Mouse (Mus musculus) intestine, postnatal 0 days (tissue): ENCODE results near the gene Mcur1. TPM values are rescaled to one million over a fixed set of nuclear protein-coding genes. Genes with fewer than 3 reads are reported as not detected.

Experiments
- ATAC-seq: fragments of 200-750 bp; cut with Nextera tagmentation; 2 replicates; pipeline ENCODE4 v1.8.0; 2017; ENCODE audit warnings: mild to moderate bottlenecking, moderate TSS enrichment, moderate library complexity
- H3K27ac ChIP-seq: fragments of 300-500 bp; sonication (generic); 2 replicates; pipeline ENCODE4 v1.5.1; 2014; ENCODE audit warnings: mild to moderate bottlenecking, low read depth, low read length, moderate library complexity
- H3K27me3 ChIP-seq: fragments of 300-500 bp; sonication (generic); replicated peaks from 2 replicates; pipeline ENCODE4 v1.6.1; 2014; ENCODE audit warnings: low read length, mixed read lengths; ENCODE audit not compliant: control insufficient read depth, insufficient read depth
- H3K36me3 ChIP-seq: fragments of 300-500 bp; sonication (generic); 2 replicates; pipeline ENCODE4 v1.6.1; 2014; ENCODE audit warnings: mild to moderate bottlenecking, moderate library complexity; ENCODE audit not compliant: control insufficient read depth, insufficient read depth
- H3K4me1 ChIP-seq: fragments of 300-500 bp; sonication (generic); replicated peaks from 2 replicates; pipeline ENCODE4 v1.6.1; 2014; ENCODE audit warnings: antibody characterized with exemption, low read length, mixed read lengths; ENCODE audit not compliant: control insufficient read depth, insufficient read depth
- H3K4me2 ChIP-seq: fragments of 300-500 bp; sonication (generic); replicated peaks from 2 replicates; pipeline ENCODE4 v1.6.1; 2014; ENCODE audit warnings: low read depth, mild to moderate bottlenecking, moderate library complexity
- H3K4me3 ChIP-seq: fragments of 300-500 bp; sonication (generic); 2 replicates; pipeline ENCODE4 v1.5.1; 2014; ENCODE audit warnings: low read depth, low read length
- H3K9ac ChIP-seq: fragments of 300-500 bp; sonication (generic); 2 replicates; pipeline ENCODE4 v1.6.1; 2014; ENCODE audit warnings: mild to moderate bottlenecking, low read depth, low read length
- H3K9me3 ChIP-seq: fragments of 300-500 bp; sonication (generic); 2 replicates; pipeline ENCODE4 v1.6.1; 2016; ENCODE audit warnings: mixed run types; ENCODE audit not compliant: control insufficient read depth
- CTCF ChIP-seq: sonication (generic); IDR thresholded peaks from 2 replicates; pipeline ENCODE4 v1.5.1; 2016; ENCODE audit warnings: low read depth, mild to moderate bottlenecking, control low read depth, antibody characterized with exemption, moderate library complexity
- WGBS: fragments of 180-500 bp; shearing (Covaris S2); extraction: QIAGEN DNeasy Blood & Tissue Kit; methylation state at CpG from one replicate; pipeline ENCODE4 v1.1.7; 2014; 5-methylcytosine and 5-hydroxymethylcytosine counted together
- polyA plus RNA-seq: library from polyadenylated mRNA; unstranded; fragments of >200 nt; fragmentation: Nextera tagmentation; extraction: Ambion mirVana; gene quantifications from 2 replicates; pipeline ENCODE4 v1.2.1, GENCODE M21; 2015

Gene Mcur1
- polyA plus RNA-seq, 1 experiment from 2014 or later = 15.4 TPM

DNA sequence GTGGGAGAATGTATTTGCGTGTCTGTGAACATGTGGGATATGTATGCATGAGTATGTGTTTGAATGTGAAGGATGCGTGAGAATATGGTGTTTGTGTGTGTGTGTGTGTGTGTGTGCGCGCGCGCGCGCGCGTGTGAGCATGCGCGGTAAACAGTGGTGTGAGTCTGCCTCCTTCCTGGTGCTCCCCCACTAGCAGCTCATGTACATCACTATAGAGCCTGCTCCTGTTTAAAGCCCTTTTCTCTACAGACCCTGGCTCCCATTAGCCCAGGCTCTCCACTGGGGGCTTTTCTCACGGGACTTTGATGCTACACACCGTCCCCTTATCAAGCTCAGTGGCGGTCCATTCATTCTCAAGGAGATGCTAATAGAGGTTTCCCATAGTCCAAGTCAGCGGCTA lies 23.0 kb upstream of the Mcur1 start:
- H3K4me1 ChIP-seq = no peaks in the 10 kb centered on the region
- H3K27me3 ChIP-seq = no peaks in the 10 kb centered on the region
- H3K4me3 ChIP-seq = no peak overlapping the region
- H3K9ac ChIP-seq = no peak overlapping the region
- ATAC-seq = no peak
- no peaks in the 10 kb centered on the region for H3K9me3 ChIP-seq
- WGBS = 50% methylated on average over 16 of the region's 16 CpGs
- TF ChIP-seq CTCF = no peak
- H3K4me2 ChIP-seq = no peak overlapping the region
- no peak overlapping the region for H3K27ac ChIP-seq
- no peaks in the 10 kb centered on the region for H3K36me3 ChIP-seq

DNA sequence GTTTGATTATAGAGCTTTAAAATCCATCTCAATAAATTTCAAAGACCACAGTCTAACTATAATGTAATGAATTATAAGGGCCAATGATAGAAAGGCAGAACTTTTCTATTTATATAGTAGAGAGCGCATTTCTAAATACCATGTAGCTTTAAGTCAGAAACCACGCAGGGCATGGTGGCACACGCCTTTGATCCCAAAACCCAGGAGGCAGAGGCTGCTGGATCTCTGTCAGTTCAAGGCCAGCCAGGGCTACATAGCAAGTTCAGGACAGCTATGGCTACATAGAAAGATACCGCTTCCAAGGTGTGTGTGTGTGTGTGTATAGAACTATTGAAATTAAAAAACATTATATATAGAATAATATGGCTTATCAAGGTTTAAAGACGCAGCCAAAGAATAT lies 20.7 kb upstream of the Mcur1 start:
- no peak overlapping the region for H3K4me3 ChIP-seq
- no peaks in the 10 kb centered on the region for H3K4me1 ChIP-seq
- no peak for TF ChIP-seq CTCF
- H3K4me2 ChIP-seq = no peak overlapping the region
- H3K9me3 ChIP-seq = no peaks in the 10 kb centered on the region
- 92% methylated on average over 5 of the region's 5 CpGs for WGBS
- H3K27ac ChIP-seq = no peak overlapping the region
- no peak overlapping the region for H3K9ac ChIP-seq
- no peak for ATAC-seq
- H3K36me3 ChIP-seq = no peaks in the 10 kb centered on the region
- H3K27me3 ChIP-seq = no peaks in the 10 kb centered on the region

DNA sequence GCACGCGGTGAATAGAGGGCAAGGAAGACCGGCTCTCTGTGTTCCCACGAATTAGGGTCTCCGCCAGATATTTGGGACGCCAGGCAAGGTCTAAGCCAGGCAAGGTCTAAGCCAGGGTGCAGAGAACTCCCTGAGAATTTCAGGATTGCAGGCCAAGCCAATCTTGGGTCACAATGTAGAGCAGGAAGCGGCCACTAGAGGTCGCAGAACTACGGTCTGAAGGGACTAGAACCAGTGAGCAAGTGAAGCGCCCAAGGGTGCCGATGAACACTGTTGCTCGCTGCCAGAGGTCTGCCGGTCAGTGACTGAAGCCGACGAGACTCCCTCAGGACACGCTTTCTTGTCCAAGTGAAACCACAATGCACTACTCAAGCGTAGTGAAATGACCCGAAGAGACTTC lies 19.7 kb upstream of the Mcur1 start:
- ATAC-seq = no peak
- Histone ChIP-seq H3K4me3 (no peak overlapping the region), H3K4me2 (no peak overlapping the region), H3K4me1 (no peaks in the 10 kb centered on the region), H3K27ac (no peak overlapping the region), H3K9ac (no peak overlapping the region), H3K36me3 (no peaks in the 10 kb centered on the region), H3K27me3 (no peaks in the 10 kb centered on the region), H3K9me3 (no peaks in the 10 kb centered on the region)
- WGBS = 24% methylated on average over 18 of the region's 18 CpGs
- peak; percentile 83 for TF ChIP-seq CTCF

DNA sequence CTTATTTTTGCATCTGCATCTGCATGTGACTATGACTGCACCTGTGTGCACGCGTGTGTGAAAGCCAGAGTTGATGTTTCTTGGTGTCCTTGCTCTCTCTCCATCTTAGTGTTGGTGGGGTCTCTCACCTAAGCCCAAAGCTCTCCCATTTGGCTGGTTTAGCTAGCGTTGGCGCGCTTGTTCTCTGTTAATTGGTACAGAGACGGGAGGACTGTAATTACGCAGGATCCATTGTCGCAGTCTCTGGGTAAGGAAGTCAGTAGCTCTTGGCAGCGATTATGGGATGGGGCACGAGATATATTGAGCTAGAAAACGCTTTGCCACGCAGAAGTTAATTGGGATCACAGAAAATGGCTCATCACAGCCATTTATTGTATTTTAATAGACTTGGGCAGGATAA lies 17.8 kb upstream of the Mcur1 start:
- H3K4me3 ChIP-seq = no peak overlapping the region
- no peak overlapping the region for H3K9ac ChIP-seq
- TF ChIP-seq CTCF = no peak
- WGBS = 91% methylated on average over 12 of the region's 12 CpGs
- no peak for ATAC-seq
- no peaks in the 10 kb centered on the region for H3K4me1 ChIP-seq
- H3K27ac ChIP-seq = no peak overlapping the region
- H3K4me2 ChIP-seq = no peak overlapping the region
- H3K36me3 ChIP-seq = no peaks in the 10 kb centered on the region
- H3K27me3 ChIP-seq = no peaks in the 10 kb centered on the region
- H3K9me3 ChIP-seq = no peaks in the 10 kb centered on the region

DNA sequence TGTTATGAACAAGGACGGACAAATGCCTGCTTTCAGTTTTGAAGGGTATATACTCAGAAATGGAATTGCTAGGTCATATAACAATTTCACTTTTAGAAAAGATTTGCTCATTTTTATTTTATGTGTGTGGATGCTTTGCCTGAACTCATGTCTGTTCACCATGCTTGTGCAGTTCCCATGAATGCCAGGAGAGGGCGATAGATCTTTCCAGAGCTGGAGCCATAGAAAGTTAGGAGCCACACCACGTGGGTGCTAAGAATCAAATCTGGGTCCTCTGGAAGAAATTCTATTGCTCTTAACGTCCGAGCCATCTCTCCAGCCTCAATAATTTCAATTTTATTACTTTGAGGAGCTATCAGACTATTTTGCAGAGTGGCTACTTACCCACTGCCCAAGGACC lies 17.3 kb upstream of the Mcur1 start:
- Histone ChIP-seq H3K27me3 (no peaks in the 10 kb centered on the region), H3K4me1 (no peaks in the 10 kb centered on the region), H3K9me3 (no peaks in the 10 kb centered on the region), H3K9ac (no peak overlapping the region), H3K4me2 (no peak overlapping the region), H3K36me3 (no peaks in the 10 kb centered on the region), H3K4me3 (no peak overlapping the region), H3K27ac (no peak overlapping the region)
- peak; percentile 54 for TF ChIP-seq CTCF
- ATAC-seq = no peak
- 64% methylated on average over 5 of the region's 5 CpGs for WGBS

DNA sequence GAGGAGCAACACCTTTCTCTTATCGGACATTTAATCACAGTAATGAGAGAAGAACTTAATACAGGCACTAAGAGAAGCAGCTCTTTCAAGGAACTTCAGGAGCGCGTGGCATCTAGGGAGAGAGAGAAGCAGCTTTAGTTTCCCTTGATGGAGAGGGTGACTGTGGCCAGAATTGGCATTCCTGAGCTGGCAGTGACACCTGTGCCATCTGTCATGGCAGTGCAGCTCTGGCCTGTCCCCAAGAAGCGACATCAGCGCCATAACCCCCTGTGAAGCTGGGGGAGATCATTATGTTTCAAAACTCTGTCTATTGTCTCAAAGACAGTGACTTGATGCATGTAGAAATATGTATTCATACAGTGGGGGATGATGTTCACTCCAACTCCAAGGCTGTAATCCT lies 15.4 kb upstream of the Mcur1 start:
- Histone ChIP-seq H3K4me3 (no peak overlapping the region), H3K9me3 (no peaks in the 10 kb centered on the region), H3K36me3 (no peaks in the 10 kb centered on the region), H3K4me2 (no peak overlapping the region), H3K27me3 (no peaks in the 10 kb centered on the region), H3K9ac (no peak overlapping the region), H3K4me1 (no peaks in the 10 kb centered on the region), H3K27ac (no peak overlapping the region)
- ATAC-seq = no peak
- 91% methylated on average over 5 of the region's 5 CpGs for WGBS
- TF ChIP-seq CTCF = no peak

DNA sequence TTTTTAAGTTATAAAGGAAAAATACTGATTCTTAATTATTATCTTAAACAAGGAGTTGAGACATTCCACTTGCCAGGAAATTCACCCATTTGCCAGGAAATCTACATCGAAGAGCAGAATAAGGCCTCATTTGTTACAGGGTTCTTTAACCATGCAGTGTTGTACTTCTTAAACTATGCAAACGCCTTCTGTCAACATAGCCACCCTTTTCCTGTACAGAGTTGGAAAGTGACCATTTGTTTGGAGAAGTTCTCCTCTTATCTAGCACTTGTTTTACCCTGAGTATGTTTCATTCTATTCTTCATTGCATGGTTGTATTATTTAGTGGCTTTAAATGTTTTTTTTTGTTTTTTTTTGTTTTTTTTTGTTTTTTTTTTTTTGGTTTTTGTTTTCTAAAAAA lies 14.0 kb upstream of the Mcur1 start:
- ATAC-seq = no peak
- no peak for TF ChIP-seq CTCF
- no peak overlapping the region for H3K27ac ChIP-seq
- WGBS = 57% methylated on average over 2 of the region's 2 CpGs
- no peak overlapping the region for H3K4me2 ChIP-seq
- H3K9ac ChIP-seq = no peak overlapping the region
- H3K4me3 ChIP-seq = no peak overlapping the region
- H3K4me1 ChIP-seq = no peaks in the 10 kb centered on the region
- H3K36me3 ChIP-seq = no peaks in the 10 kb centered on the region
- no peaks in the 10 kb centered on the region for H3K27me3 ChIP-seq
- no peaks in the 10 kb centered on the region for H3K9me3 ChIP-seq
